Mouse (Mus musculus) neural tube, embryonic 11.5 days (tissue): Measurements from ENCODE around the gene Zfp384. TPM values are rescaled to one million over a fixed set of nuclear protein-coding genes. Genes with fewer than 3 reads are reported as not detected.
A peak's percentile ranks its signal among the peaks of the same experiment; 100 is the strongest.
"Not testable (repeated sequence)": the region's sequence is repeated elsewhere in the genome, so short reads cannot be mapped to it uniquely, and the experiment has no call there.

ENCODE experiments used
- ATAC-seq: fragments of 200-750 bp; cut with Nextera tagmentation; 2 replicates; pipeline ENCODE4 v1.8.0; 2017; ENCODE audit warnings: moderate number of reproducible peaks, mild to moderate bottlenecking, moderate TSS enrichment, moderate library complexity; ENCODE audit not compliant: insufficient read depth, low FRiP score, low TSS enrichment
- DNase-seq: peaks from one replicate; pipeline ENCODE4 v3.0.0-alpha.2; 2015; ENCODE audit warnings: low spot score
- H3K27ac ChIP-seq: fragments of 300-500 bp; sonication (generic); 2 replicates; pipeline ENCODE4 v1.5.1; 2014; ENCODE audit warnings: low read depth, mild to moderate bottlenecking, low read length
- H3K27me3 ChIP-seq: fragments of 300-500 bp; sonication (generic); 2 replicates; pipeline ENCODE4 v1.6.1; 2014; ENCODE audit warnings: mild to moderate bottlenecking, low read length, mixed read lengths; ENCODE audit not compliant: control insufficient read depth, insufficient read depth
- H3K36me3 ChIP-seq: fragments of 300-500 bp; sonication (generic); 2 replicates; pipeline ENCODE4 v1.6.1; 2014; ENCODE audit warnings: mild to moderate bottlenecking, low read length, moderate library complexity, mixed read lengths; ENCODE audit not compliant: control insufficient read depth, insufficient read depth
- H3K4me1 ChIP-seq: fragments of 300-500 bp; sonication (generic); 2 replicates; pipeline ENCODE4 v1.6.1; 2014; ENCODE audit warnings: low read length, mixed read lengths; ENCODE audit not compliant: control insufficient read depth, insufficient read depth
- H3K4me2 ChIP-seq: fragments of 300-500 bp; sonication (generic); 2 replicates; pipeline ENCODE4 v1.6.1; 2014; ENCODE audit warnings: low read depth, mild to moderate bottlenecking, moderate library complexity
- H3K4me3 ChIP-seq: fragments of 300-500 bp; sonication (generic); 2 replicates; pipeline ENCODE4 v1.5.1; 2014; ENCODE audit warnings: low read depth, low read length
- H3K9ac ChIP-seq: fragments of 300-500 bp; sonication (generic); 2 replicates; pipeline ENCODE4 v1.6.1; 2014; ENCODE audit warnings: mild to moderate bottlenecking, low read length
- H3K9me3 ChIP-seq: fragments of 300-500 bp; sonication (generic); 2 replicates; pipeline ENCODE4 v1.6.1; 2016; ENCODE audit warnings: low read length; ENCODE audit not compliant: control insufficient read depth
- WGBS: fragments of 180-500 bp; shearing (Covaris S2); extraction: QIAGEN DNeasy Blood & Tissue Kit; methylation state at CpG from one replicate; pipeline ENCODE4 v1.1.7; 2014; 5-methylcytosine and 5-hydroxymethylcytosine counted together
- polyA plus RNA-seq: library from polyadenylated mRNA; unstranded; fragments of >200 nt; fragmentation: Nextera tagmentation; extraction: Ambion mirVana; gene quantifications from 2 replicates; pipeline ENCODE4 v1.2.1, GENCODE M21; 2014

The Zfp384 gene
- polyA plus RNA-seq, 1 experiment from 2014 or later: 9.7 TPM

- DNase-seq: no peak
- peaks cover 56% of the 10 kb centered on the region for H3K27me3 ChIP-seq
- H3K4me2 ChIP-seq: no peak overlapping the region
- ATAC-seq: no peak
- H3K4me1 ChIP-seq: peaks cover 4% of the 10 kb centered on the region; the same call in 1 of the 2 replicates
- H3K36me3 ChIP-seq: no peaks in the 10 kb centered on the region
- 28% methylated on average over 10 of the region's 10 CpGs for WGBS
- no peak overlapping the region for H3K9ac ChIP-seq
- H3K9me3 ChIP-seq: no peaks in the 10 kb centered on the region
- no peak overlapping the region for H3K4me3 ChIP-seq
- no peak overlapping the region for H3K27ac ChIP-seq
Measured at GRCm38 (mm10) chr6:124999546-124999945, 9.4 kb upstream of the Zfp384 start.

GRCm38 (mm10) chr6:125003706-125004105, 5.2 kb upstream of the Zfp384 start:
- no peaks in the 10 kb centered on the region for H3K9me3 ChIP-seq
- WGBS: 40% methylated on average over 3 of the region's 3 CpGs
- peaks cover 19% of the 10 kb centered on the region for H3K27me3 ChIP-seq
- ATAC-seq: no peak
- no peaks in the 10 kb centered on the region for H3K36me3 ChIP-seq
- H3K9ac ChIP-seq: no peak overlapping the region
- H3K4me2 ChIP-seq: no peak overlapping the region
- H3K4me3 ChIP-seq: no peak overlapping the region
- H3K27ac ChIP-seq: no peak overlapping the region
- no peak for DNase-seq
- H3K4me1 ChIP-seq: no peaks in the 10 kb centered on the region; the same call in 1 of the 2 replicates

GRCm38 (mm10) chr6:125005086-125005485, 3.9 kb upstream of the Zfp384 start:
- Histone ChIP-seq H3K27ac (no peak overlapping the region), H3K4me2 (no peak overlapping the region), H3K9me3 (no peaks in the 10 kb centered on the region), H3K9ac (no peak overlapping the region), H3K36me3 (no peaks in the 10 kb centered on the region), H3K4me1 (peaks cover 4% of the 10 kb centered on the region), H3K4me3 (no peak overlapping the region), H3K27me3 (peaks cover 7% of the 10 kb centered on the region; the same call in 1 of the 2 replicates)
- 18% methylated on average over 3 of the region's 3 CpGs for WGBS
- no peak for DNase-seq
- no peak for ATAC-seq

GRCm38 (mm10) chr6:125008060-125008459, 885 bp upstream of the Zfp384 start:
- peaks cover 5% of the 10 kb centered on the region for H3K4me1 ChIP-seq
- WGBS: 46% methylated on average over 13 of the region's 13 CpGs
- DNase-seq: no peak

GRCm38 (mm10) chr6:125008586-125009128, 288 bp upstream of the Zfp384 start:
- peak; percentile 97 for ATAC-seq
- no peaks in the 10 kb centered on the region for H3K27me3 ChIP-seq
- H3K36me3 ChIP-seq: no peaks in the 10 kb centered on the region
- H3K27ac ChIP-seq: peak overlapping the region; percentile 99
- DNase-seq: peak; percentile 96
- H3K4me3 ChIP-seq: peak overlapping the region; percentile 90
- H3K4me2 ChIP-seq: peak overlapping the region; percentile 57
- no peaks in the 10 kb centered on the region for H3K9me3 ChIP-seq
- peak overlapping the region; percentile 94 for H3K9ac ChIP-seq
- peaks cover 5% of the 10 kb centered on the region for H3K4me1 ChIP-seq
- WGBS: 0% methylated on average over 32 of the region's 34 CpGs

More at GRCm38 (mm10) chr6:125008060-125008459, 885 bp upstream of the Zfp384 start:
- Histone ChIP-seq H3K4me3 (peak overlapping the region; percentile 90), H3K4me2 (peak overlapping the region; percentile 57), H3K27ac (peak overlapping the region; percentile 84), H3K9me3 (no peaks in the 10 kb centered on the region), H3K9ac (peak overlapping the region; percentile 62), H3K36me3 (no peaks in the 10 kb centered on the region), H3K27me3 (no peaks in the 10 kb centered on the region)
- ATAC-seq: peak; percentile 0; the same call in 1 of the 2 replicates

GRCm38 (mm10) chr6:125009181-125010073, 482 bp downstream of the Zfp384 start:
- peak overlapping the region; percentile 94 for H3K9ac ChIP-seq
- 2% methylated on average over 26 of the region's 78 CpGs for WGBS
- H3K9me3 ChIP-seq: no peaks in the 10 kb centered on the region
- peak; percentile 77 for ATAC-seq
- peak; percentile 88 for DNase-seq
- H3K36me3 ChIP-seq: 0 out of 2 replicates have a peak, but pooled peaks cover 2% of the 10 kb centered on the region
- peak overlapping the region; percentile 90 for H3K4me3 ChIP-seq
- no peaks in the 10 kb centered on the region for H3K27me3 ChIP-seq
- H3K4me2 ChIP-seq: peak overlapping the region; percentile 85
- H3K27ac ChIP-seq: peak overlapping the region; percentile 99
- peaks cover 5% of the 10 kb centered on the region for H3K4me1 ChIP-seq

- ATAC-seq (no peak), DNase-seq (no peak)
Measured at GRCm38 (mm10) chr6:125017682-125018081, 8.7 kb downstream of the Zfp384 start.

GRCm38 (mm10) chr6:125030532-125030931, 21.6 kb downstream of the Zfp384 start:
- H3K4me3 ChIP-seq, H3K27me3 ChIP-seq, H3K4me2 ChIP-seq, H3K27ac ChIP-seq, H3K9ac ChIP-seq, ATAC-seq, H3K4me1 ChIP-seq, H3K9me3 ChIP-seq: not testable (repeated sequence)
- WGBS: 34% methylated on average over 7 of the region's 9 CpGs
- DNase-seq: peak; percentile 74
- H3K36me3 ChIP-seq: peaks cover 24% of the 10 kb centered on the region

More at GRCm38 (mm10) chr6:125017682-125018081, 8.7 kb downstream of the Zfp384 start:
- Histone ChIP-seq H3K4me3 (no peak overlapping the region), H3K9me3 (no peaks in the 10 kb centered on the region), H3K4me2 (no peak overlapping the region), H3K9ac (no peak overlapping the region), H3K36me3 (peaks cover 7% of the 10 kb centered on the region; the same call in 1 of the 2 replicates), H3K27ac (no peak overlapping the region), H3K27me3 (no peaks in the 10 kb centered on the region), H3K4me1 (no peaks in the 10 kb centered on the region)
- 93% methylated on average over 3 of the region's 3 CpGs for WGBS
